Mouse (Mus musculus) olfactory bulb, adult 2 months (tissue): ENCODE measurements around the gene Slc26a1.

Experiments
- CTCF ChIP-seq: fragments of 200-500 bp; IDR thresholded peaks from 2 replicates; pipeline ENCODE4 v1.5.1; 2012; ENCODE audit warnings: low read depth, mild to moderate bottlenecking, low read length, moderate library complexity; ENCODE audit not compliant: insufficient read depth
- POLR2A ChIP-seq: fragments of 200-500 bp; IDR thresholded peaks from 2 replicates; pipeline ENCODE4 v1.6.1; 2012; ENCODE audit warnings: mild to moderate bottlenecking, low read depth, low read length, moderate library complexity; ENCODE audit not compliant: insufficient read depth

DNA sequence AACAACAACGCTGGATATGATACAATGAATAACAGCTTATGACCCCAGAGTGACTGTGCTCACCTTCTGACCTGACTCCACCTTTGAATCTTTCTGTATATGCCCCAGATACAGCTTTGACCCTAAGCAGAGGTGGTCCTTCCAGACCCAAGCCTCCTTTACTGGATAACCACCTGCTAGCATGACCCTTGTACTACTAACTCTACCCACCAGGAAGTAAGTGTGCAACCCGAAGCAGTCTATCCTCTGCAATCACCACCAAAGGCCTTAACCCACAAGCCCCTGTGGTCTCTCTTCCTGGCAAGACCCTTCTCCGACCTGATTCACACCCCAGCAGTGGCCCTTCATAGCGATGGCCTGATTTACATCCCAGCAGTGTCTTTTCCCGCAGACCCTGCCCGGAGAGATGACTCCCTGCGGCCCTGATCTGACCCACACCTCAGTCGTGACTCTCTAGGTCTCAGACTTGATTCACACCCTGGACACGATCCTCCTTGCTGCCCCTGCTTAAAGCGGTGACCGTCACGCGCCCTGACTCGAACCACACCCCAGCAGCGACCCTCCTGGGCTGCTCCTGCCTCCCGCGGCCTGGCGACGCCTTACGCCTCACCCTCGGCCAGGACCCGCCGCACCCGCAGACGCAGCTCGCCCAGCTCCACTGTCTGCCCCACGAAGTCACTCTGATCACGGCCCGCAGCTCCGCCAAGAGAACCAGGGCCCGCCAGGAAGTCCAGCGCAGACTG, 46.3 kb downstream of the Slc26a1 start:
- TF ChIP-seq CTCF: no peak
- TF ChIP-seq POLR2A: no peak
